Mouse (Mus musculus) limb, embryonic 11.5 days (tissue): ENCODE results near the gene Mrgprb8. TPM values are rescaled to one million over a fixed set of nuclear protein-coding genes. Genes with fewer than 3 reads are reported as not detected.
"Not testable (repeated sequence)": the region's sequence is repeated elsewhere in the genome, so short reads cannot be mapped to it uniquely, and the experiment has no call there.

ENCODE experiments used
- ATAC-seq: fragments of 200-750 bp; cut with Nextera tagmentation; 2 replicates; pipeline ENCODE4 v1.8.0; 2017; ENCODE audit warnings: low read depth; ENCODE audit not compliant: insufficient number of reproducible peaks, low FRiP score, low TSS enrichment
- DNase-seq: peaks from one replicate; pipeline ENCODE4 v3.0.0-alpha.2; 2015; ENCODE audit warnings: low spot score
- H3K27ac ChIP-seq: fragments of 300-500 bp; sonication (generic); replicated peaks from 2 replicates; pipeline ENCODE4 v1.5.1; 2014; ENCODE audit warnings: low read depth, mild to moderate bottlenecking, low read length
- H3K27me3 ChIP-seq: fragments of 300-500 bp; sonication (generic); 2 replicates; pipeline ENCODE4 v1.6.1; 2014; ENCODE audit warnings: mild to moderate bottlenecking, low read length, mixed read lengths; ENCODE audit not compliant: control insufficient read depth, insufficient read depth
- H3K36me3 ChIP-seq: fragments of 300-500 bp; sonication (generic); 2 replicates; pipeline ENCODE4 v1.6.1; 2014; ENCODE audit warnings: mild to moderate bottlenecking, low read length, moderate library complexity, mixed read lengths; ENCODE audit not compliant: control insufficient read depth, insufficient read depth
- H3K4me1 ChIP-seq: fragments of 300-500 bp; sonication (generic); 2 replicates; pipeline ENCODE4 v1.6.1; 2014; ENCODE audit warnings: low read length, mixed read lengths; ENCODE audit not compliant: control insufficient read depth, insufficient read depth
- H3K4me2 ChIP-seq: fragments of 300-500 bp; sonication (generic); 2 replicates; pipeline ENCODE4 v1.6.1; 2014; ENCODE audit warnings: low read depth, mild to moderate bottlenecking, moderate library complexity; ENCODE audit not compliant: severe bottlenecking
- H3K4me3 ChIP-seq: fragments of 300-500 bp; sonication (generic); 2 replicates; pipeline ENCODE4 v1.5.1; 2014; ENCODE audit warnings: low read depth, low read length
- H3K9ac ChIP-seq: fragments of 300-500 bp; sonication (generic); 2 replicates; pipeline ENCODE4 v1.6.1; 2014; ENCODE audit warnings: mild to moderate bottlenecking, low read length
- H3K9me3 ChIP-seq: fragments of 300-500 bp; sonication (generic); 2 replicates; pipeline ENCODE4 v1.6.1; 2016; ENCODE audit warnings: low read length; ENCODE audit not compliant: control insufficient read depth
- WGBS: fragments of 180-500 bp; shearing (Covaris S2); extraction: QIAGEN DNeasy Blood & Tissue Kit; methylation state at CpG from one replicate; pipeline ENCODE4 v1.1.7; 2014; 5-methylcytosine and 5-hydroxymethylcytosine counted together
- polyA plus RNA-seq: library from polyadenylated mRNA; unstranded; fragments of >200 nt; fragmentation: Nextera tagmentation; extraction: Ambion mirVana; gene quantifications from 2 replicates; pipeline ENCODE4 v1.2.1, GENCODE M21; 2014

Mrgprb8 gene
- polyA plus RNA-seq, result not detected in 2 replicates

GRCm38 (mm10) chr7:48388226-48388625 lies at the start of gene Mrgprb8:
Mrgprb8 (plus strand) TSS chr7:48388526.
- no peaks in the 10 kb centered on the region for H3K4me1 ChIP-seq
- H3K4me3 ChIP-seq, result no peak within 1 kb of the TSS
- H3K9me3 ChIP-seq, result peaks cover 4% of the 10 kb centered on the region; the same call in 1 of the 2 replicates
- no peak within 1 kb of the TSS for H3K4me2 ChIP-seq
- no peak within 1 kb of the TSS for H3K9ac ChIP-seq
- no peaks in the 10 kb centered on the region for H3K27me3 ChIP-seq
- DNase-seq (no peak), ATAC-seq (no peak)
- no peaks in the 10 kb centered on the region for H3K36me3 ChIP-seq
- 84% methylated on average over 2 of the region's 2 CpGs for WGBS
- no peak within 1 kb of the TSS for H3K27ac ChIP-seq

GRCm38 (mm10) chr7:48435936-48436335 lies 47.6 kb downstream of the Mrgprb8 start:
- not testable (repeated sequence) for H3K27ac ChIP-seq, H3K9me3 ChIP-seq, H3K9ac ChIP-seq, DNase-seq, ATAC-seq, H3K4me1 ChIP-seq, H3K27me3 ChIP-seq, H3K4me2 ChIP-seq, H3K4me3 ChIP-seq, H3K36me3 ChIP-seq
- 81% methylated on average over 3 of the region's 3 CpGs for WGBS

- 56% methylated on average over 3 of the region's 3 CpGs for WGBS
- H3K27me3 ChIP-seq, result no peaks in the 10 kb centered on the region
- H3K4me2 ChIP-seq, result no peak overlapping the region
- no peak overlapping the region for H3K4me3 ChIP-seq
- no peak for ATAC-seq
- no peak overlapping the region for H3K9ac ChIP-seq
- no peaks in the 10 kb centered on the region for H3K36me3 ChIP-seq
- no peak for DNase-seq
- H3K27ac ChIP-seq, result no peak overlapping the region
- H3K4me1 ChIP-seq, result no peaks in the 10 kb centered on the region
- H3K9me3 ChIP-seq, result peaks cover 4% of the 10 kb centered on the region; the same call in 1 of the 2 replicates
Observed at GRCm38 (mm10) chr7:48436581-48436980, 48.3 kb downstream of the Mrgprb8 start.

Other genes starting within 250 kb of the Mrgprb8 start
- not detected in 2 replicates for gene Mrgprb5, start 219.5 kb upstream of the Mrgprb8 start, polyA plus RNA-seq
- gene Mrgprb4, start 189.2 kb upstream of the Mrgprb8 start, polyA plus RNA-seq, result not detected in 2 replicates
- gene Mrgprb1, start 67.8 kb downstream of the Mrgprb8 start, polyA plus RNA-seq, result not detected in 2 replicates
- not detected in 2 replicates for gene Mrgprx2, start 110.8 kb downstream of the Mrgprb8 start, polyA plus RNA-seq
- gene Mrgprb2, start 169.6 kb downstream of the Mrgprb8 start, polyA plus RNA-seq, result not detected in 2 replicates